Mouse (Mus musculus): ENCODE measurements around the gene Mrfap1. TPM values are rescaled to one million over a fixed set of nuclear protein-coding genes. Genes with fewer than 3 reads are reported as not detected.

Gene Mrfap1
- total and polyA plus RNA-seq, 2 experiments from 2014 or later, result 222 to 247 TPM

GRCm38 (mm10) chr5:36750119-36751078 lies 46.2 kb downstream of the Mrfap1 start:
- DNase-seq (ENCODE audit: low spot score), result no peak
- Histone ChIP-seq H3K27me3 (ENCODE audit: control insufficient read depth, insufficient read depth, low read length) (no peaks in the 10 kb centered on the region), H3K9me3 (replicated peaks; ENCODE audit: control insufficient read depth, low read length) (no peaks in the 10 kb centered on the region), H3K27ac (ENCODE audit: low read depth) (no peak overlapping the region), H3K4me2 (ENCODE audit: low read depth, low read length) (no peak overlapping the region), H3K36me3 (replicated peaks; ENCODE audit: control insufficient read depth, insufficient read depth, low read length) (no peaks in the 10 kb centered on the region), H3K4me1 (ENCODE audit: control insufficient read depth, insufficient read depth) (0 out of 2 replicates have a peak, but pooled peaks cover 3% of the 10 kb centered on the region), H3K4me3 (ENCODE audit: low read depth, low read length) (no peak overlapping the region), H3K9ac (replicated peaks; ENCODE audit: low read depth, low read length) (no peak overlapping the region)
- TF ChIP-seq EP300 (IDR thresholded peaks at IDR 0.05; ENCODE audit: low read depth) (no peak), CTCF (IDR thresholded peaks at IDR 0.05; ENCODE audit: low read depth) (peak; percentile 27)
- ATAC-seq (ENCODE audit: insufficient read depth, low read depth), result no peak
- WGBS, result 70% methylated on average over 9 of the region's 9 CpGs

- H3K9ac ChIP-seq (replicated peaks; ENCODE audit: low read depth, low read length), result peak within 1 kb of the TSS; percentile 88
- H3K27me3 ChIP-seq (ENCODE audit: control insufficient read depth, insufficient read depth, low read length), result no peaks in the 10 kb centered on the region
- TF ChIP-seq CTCF (IDR thresholded peaks at IDR 0.05; ENCODE audit: low read depth) (no peak), EP300 (IDR thresholded peaks at IDR 0.05; ENCODE audit: low read depth) (no peak)
- WGBS, result 3% methylated on average over 31 of the region's 31 CpGs
- peak within 1 kb of the TSS; percentile 81 for H3K4me3 ChIP-seq (ENCODE audit: low read depth, low read length)
- DNase-seq (ENCODE audit: low spot score), result peak; percentile 88
- peak within 1 kb of the TSS; percentile 98 for H3K4me2 ChIP-seq (ENCODE audit: low read depth, low read length)
- H3K27ac ChIP-seq (ENCODE audit: low read depth), result peak within 1 kb of the TSS; percentile 32; the same call in 1 of the 2 replicates
- no peaks in the 10 kb centered on the region for H3K9me3 ChIP-seq (replicated peaks; ENCODE audit: control insufficient read depth, low read length)
- 0 out of 2 replicates have a peak, but pooled peaks cover 3% of the 10 kb centered on the region for H3K4me1 ChIP-seq (ENCODE audit: control insufficient read depth, insufficient read depth)
- H3K36me3 ChIP-seq (replicated peaks; ENCODE audit: control insufficient read depth, insufficient read depth, low read length), result no peaks in the 10 kb centered on the region
- ATAC-seq (ENCODE audit: insufficient read depth, low read depth), result peak; percentile 92
These were observed 48.0 kb downstream of the Mrfap1 start, which contains the start of gene Bloc1s4 for GRCm38 (mm10) chr5:36748536-36749061. TSS of gene Bloc1s4 (minus strand) at chr5:36748650.

GRCm38 (mm10) chr5:36747794-36748535 lies 48.6 kb downstream of the Mrfap1 start:
- peak overlapping the region; percentile 32; the same call in 1 of the 2 replicates for H3K27ac ChIP-seq (ENCODE audit: low read depth)

GRCm38 (mm10) chr5:36747071-36747470 lies 49.5 kb downstream of the Mrfap1 start:
- no peak overlapping the region for H3K9ac ChIP-seq (replicated peaks; ENCODE audit: low read depth, low read length)
- H3K4me1 ChIP-seq (ENCODE audit: control insufficient read depth, insufficient read depth), result 0 out of 2 replicates have a peak, but pooled peaks cover 3% of the 10 kb centered on the region
- 72% methylated on average over 7 of the region's 7 CpGs for WGBS
- H3K4me2 ChIP-seq (ENCODE audit: low read depth, low read length), result peak overlapping the region; percentile 98; the same call in 1 of the 2 replicates
- no peaks in the 10 kb centered on the region for H3K9me3 ChIP-seq (replicated peaks; ENCODE audit: control insufficient read depth, low read length)
- H3K36me3 ChIP-seq (replicated peaks; ENCODE audit: control insufficient read depth, insufficient read depth, low read length), result no peaks in the 10 kb centered on the region
- no peak for TF ChIP-seq EP300 (IDR thresholded peaks at IDR 0.05; ENCODE audit: low read depth)
- no peak for TF ChIP-seq CTCF (IDR thresholded peaks at IDR 0.05; ENCODE audit: low read depth)
- DNase-seq (ENCODE audit: low spot score) (no peak), ATAC-seq (ENCODE audit: insufficient read depth, low read depth) (no peak)
- H3K27me3 ChIP-seq (ENCODE audit: control insufficient read depth, insufficient read depth, low read length), result no peaks in the 10 kb centered on the region
- H3K4me3 ChIP-seq (ENCODE audit: low read depth, low read length), result no peak overlapping the region
- no peak overlapping the region for H3K27ac ChIP-seq (ENCODE audit: low read depth)

More at GRCm38 (mm10) chr5:36747794-36748535, 48.6 kb downstream of the Mrfap1 start:
- DNase-seq (ENCODE audit: low spot score) (no peak), ATAC-seq (ENCODE audit: insufficient read depth, low read depth) (peak; percentile 67)
- TF ChIP-seq EP300 (IDR thresholded peaks at IDR 0.05; ENCODE audit: low read depth) (no peak), CTCF (IDR thresholded peaks at IDR 0.05; ENCODE audit: low read depth) (no peak)
- no peaks in the 10 kb centered on the region for H3K27me3 ChIP-seq (ENCODE audit: control insufficient read depth, insufficient read depth, low read length)
- H3K9me3 ChIP-seq (replicated peaks; ENCODE audit: control insufficient read depth, low read length), result no peaks in the 10 kb centered on the region
- 0 out of 2 replicates have a peak, but pooled peaks cover 3% of the 10 kb centered on the region for H3K4me1 ChIP-seq (ENCODE audit: control insufficient read depth, insufficient read depth)
- H3K9ac ChIP-seq (replicated peaks; ENCODE audit: low read depth, low read length), result peak overlapping the region; percentile 88
- no peaks in the 10 kb centered on the region for H3K36me3 ChIP-seq (replicated peaks; ENCODE audit: control insufficient read depth, insufficient read depth, low read length)
- peak overlapping the region; percentile 98 for H3K4me2 ChIP-seq (ENCODE audit: low read depth, low read length)
- WGBS, result 1% methylated on average over 75 of the region's 76 CpGs
- H3K4me3 ChIP-seq (ENCODE audit: low read depth, low read length), result peak overlapping the region; percentile 81

Other genes with a start within 250 kb of the Mrfap1 start
- 3.9 and 10.2 TPM in 2 replicates for gene Tbc1d14, start 203.5 kb downstream of the Mrfap1 start, total RNA-seq (2014; rRNA removed; ENCODE audit: low replicate concordance)
- gene Tbc1d14, start 203.5 kb downstream of the Mrfap1 start, polyA plus RNA-seq (2015; fragmentation: Nextera tagmentation; extraction: Ambion mirVana), result 7.7 and 8.3 TPM in 2 replicates
- gene D5Ertd579e, start 100.7 kb downstream of the Mrfap1 start, total RNA-seq (2014; rRNA removed; ENCODE audit: low replicate concordance), result 52.6 and 81.9 TPM in 2 replicates
- gene D5Ertd579e, start 100.7 kb downstream of the Mrfap1 start, polyA plus RNA-seq (2015; fragmentation: Nextera tagmentation; extraction: Ambion mirVana), result 21.8 and 28.5 TPM in 2 replicates
- 7.5 and 14.8 TPM in 2 replicates for gene Bloc1s4, start 48.1 kb downstream of the Mrfap1 start, total RNA-seq (2014; rRNA removed; ENCODE audit: low replicate concordance)
- 18.4 and 18.5 TPM in 2 replicates for gene Bloc1s4, start 48.1 kb downstream of the Mrfap1 start, polyA plus RNA-seq (2015; fragmentation: Nextera tagmentation; extraction: Ambion mirVana)
- 18.0 and 33.2 TPM in 2 replicates for gene Man2b2, start 33.9 kb upstream of the Mrfap1 start, total RNA-seq (2014; rRNA removed; ENCODE audit: low replicate concordance)
- gene Man2b2, start 33.9 kb upstream of the Mrfap1 start, polyA plus RNA-seq (2015; fragmentation: Nextera tagmentation; extraction: Ambion mirVana), result 10.0 and 11.0 TPM in 2 replicates
- 0.12 TPM in 1 of 2 replicates, not detected in the other for gene Ppp2r2c, start 71.7 kb upstream of the Mrfap1 start, total RNA-seq (2014; rRNA removed; ENCODE audit: low replicate concordance)
- 0.04 TPM in 1 of 2 replicates, not detected in the other for gene Ppp2r2c, start 71.7 kb upstream of the Mrfap1 start, polyA plus RNA-seq (2015; fragmentation: Nextera tagmentation; extraction: Ambion mirVana)
- gene Wfs1, start 192.4 kb upstream of the Mrfap1 start, total RNA-seq (2014; rRNA removed; ENCODE audit: low replicate concordance), result 17.6 and 18.3 TPM in 2 replicates
- 14.6 and 14.7 TPM in 2 replicates for gene Wfs1, start 192.4 kb upstream of the Mrfap1 start, polyA plus RNA-seq (2015; fragmentation: Nextera tagmentation; extraction: Ambion mirVana)

Measured in heart, postnatal 0 days (tissue).